Mouse (Mus musculus): Measurements from ENCODE around the gene Olfr1112. TPM values are rescaled to one million over a fixed set of nuclear protein-coding genes. Genes with fewer than 3 reads are reported as not detected.

Olfr1112 gene
- not detected for polyA plus RNA-seq (2017; shearing (Covaris generic))

DNA sequence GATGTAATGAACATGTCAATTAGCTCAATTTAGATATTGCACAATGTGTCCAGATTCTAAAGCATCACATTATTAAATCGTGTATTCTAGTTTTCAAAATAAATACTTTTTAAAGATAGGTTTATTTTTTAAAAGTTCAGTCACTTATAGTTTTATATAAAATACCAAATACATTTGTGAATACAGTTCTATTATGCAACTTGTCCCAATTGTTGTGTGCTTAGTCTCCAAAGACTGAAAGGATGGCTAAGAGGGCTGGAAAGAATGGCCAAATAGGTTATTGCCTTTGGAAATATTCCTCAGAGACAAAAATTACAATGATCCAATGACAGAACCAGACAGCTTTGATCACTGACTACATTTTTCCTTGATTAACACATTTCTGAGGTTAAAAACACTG is at the start of gene Olfr1112:
Gene Olfr1112, plus strand, starts transcription at position 301 of the 400 bp plus-strand sequence.

DNA sequence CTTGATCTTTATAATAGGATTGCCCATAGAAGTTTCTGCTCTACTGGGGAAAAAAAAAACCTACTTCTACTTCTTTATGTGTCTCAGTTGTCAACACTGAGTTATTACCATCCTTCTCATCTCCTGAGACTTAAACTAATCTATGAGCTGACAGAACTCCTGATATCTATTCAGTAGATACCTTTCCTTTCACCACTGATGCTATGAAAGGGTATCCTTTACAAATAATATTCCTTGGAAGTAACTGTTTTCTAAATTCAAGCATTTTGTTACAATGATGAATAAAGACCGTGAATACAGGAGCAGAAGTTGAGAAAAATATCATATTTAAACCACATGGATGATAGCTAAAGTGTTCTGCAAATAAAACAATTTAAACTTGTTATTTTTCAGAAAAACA is 47.4 kb upstream of the Olfr1112 start, which contains the start of gene Olfr1110:
Gene Olfr1110, minus strand, starts transcription at position 101 of the 400 bp plus-strand sequence.

DNA sequence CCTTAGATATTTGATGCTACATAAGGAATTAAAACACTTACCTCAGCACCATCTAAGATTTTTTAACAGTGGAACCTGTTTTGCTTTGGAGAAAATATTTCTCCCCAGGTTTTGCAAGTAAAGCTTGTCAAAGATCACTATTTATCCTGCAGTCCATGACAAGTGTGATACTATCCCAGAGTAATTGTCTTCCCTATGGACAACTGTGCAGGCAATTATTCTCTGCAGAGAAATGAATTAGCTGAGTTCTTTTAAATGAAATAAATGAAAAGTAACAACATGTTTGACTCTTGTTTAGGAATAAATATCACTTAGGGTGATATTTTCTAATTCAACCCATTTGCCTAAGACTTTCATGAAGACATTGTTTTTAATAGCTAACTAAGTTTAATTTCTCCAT is 35.1 kb upstream of the Olfr1112 start, which contains the start of gene Olfr1111:
Gene Olfr1111, minus strand, starts transcription at position 101 of the 400 bp plus-strand sequence.

DNA sequence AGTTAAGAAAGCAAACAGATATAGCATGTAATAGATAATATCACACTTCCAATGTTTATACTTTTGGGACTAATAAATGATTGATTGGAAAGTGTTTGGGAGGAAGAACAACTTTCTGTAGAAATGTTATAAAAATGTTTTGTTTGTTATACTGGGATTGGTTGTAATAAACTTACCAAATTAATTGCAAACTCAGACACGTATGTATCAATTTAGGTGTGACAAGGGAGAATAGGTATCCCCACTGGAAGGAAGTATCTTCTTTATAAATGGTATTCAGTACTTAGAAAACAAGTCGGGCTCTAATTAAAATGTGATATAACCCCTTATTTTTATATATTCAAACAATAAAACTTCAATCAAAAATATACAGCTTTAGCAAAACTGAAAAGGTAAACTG is 21.1 kb downstream of the Olfr1112 start, which contains the start of gene Olfr1113:
Gene Olfr1113, plus strand, starts transcription at position 301 of the 400 bp plus-strand sequence.

Other genes with a start within 250 kb of the Olfr1112 start
- gene Olfr1099, start 227.1 kb upstream of the Olfr1112 start, polyA plus RNA-seq (2017; shearing (Covaris generic)) = not detected
- not detected for gene Olfr1100, start 207.8 kb upstream of the Olfr1112 start, polyA plus RNA-seq (2017; shearing (Covaris generic))
- gene Olfr1101, start 196.6 kb upstream of the Olfr1112 start, polyA plus RNA-seq (2017; shearing (Covaris generic)) = not detected
- not detected for gene Olfr1102, start 189.4 kb upstream of the Olfr1112 start, polyA plus RNA-seq (2017; shearing (Covaris generic))
- not detected for gene Olfr1104, start 160.7 kb upstream of the Olfr1112 start, polyA plus RNA-seq (2017; shearing (Covaris generic))
- not detected for gene Olfr1105, start 151.3 kb upstream of the Olfr1112 start, polyA plus RNA-seq (2017; shearing (Covaris generic))
- gene Olfr1106, start 135.5 kb upstream of the Olfr1112 start, polyA plus RNA-seq (2017; shearing (Covaris generic)) = not detected
- gene Olfr1107, start 112.0 kb upstream of the Olfr1112 start, polyA plus RNA-seq (2017; shearing (Covaris generic)) = not detected
- not detected for gene Olfr1109, start 91.8 kb upstream of the Olfr1112 start, polyA plus RNA-seq (2017; shearing (Covaris generic))
- not detected for gene Olfr259, start 73.2 kb upstream of the Olfr1112 start, polyA plus RNA-seq (2017; shearing (Covaris generic))
- gene Olfr1110, start 47.5 kb upstream of the Olfr1112 start, polyA plus RNA-seq (2017; shearing (Covaris generic)) = not detected
- not detected for gene Olfr1111, start 35.2 kb upstream of the Olfr1112 start, polyA plus RNA-seq (2017; shearing (Covaris generic))
- gene Olfr1113, start 21.2 kb downstream of the Olfr1112 start, polyA plus RNA-seq (2017; shearing (Covaris generic)) = not detected
- gene Olfr1115, start 60.2 kb downstream of the Olfr1112 start, polyA plus RNA-seq (2017; shearing (Covaris generic)) = not detected
- not detected for gene Olfr1116, start 79.7 kb downstream of the Olfr1112 start, polyA plus RNA-seq (2017; shearing (Covaris generic))
- not detected for gene Olfr1118, start 119.8 kb downstream of the Olfr1112 start, polyA plus RNA-seq (2017; shearing (Covaris generic))
- not detected for gene Olfr1120, start 167.0 kb downstream of the Olfr1112 start, polyA plus RNA-seq (2017; shearing (Covaris generic))
- gene Olfr1121, start 182.1 kb downstream of the Olfr1112 start, polyA plus RNA-seq (2017; shearing (Covaris generic)) = not detected
- 0.07 TPM for gene Olfr1122, start 198.1 kb downstream of the Olfr1112 start, polyA plus RNA-seq (2017; shearing (Covaris generic))
- not detected for gene Olfr1123, start 228.8 kb downstream of the Olfr1112 start, polyA plus RNA-seq (2017; shearing (Covaris generic))
- 0.30 TPM for gene Olfr1124, start 242.5 kb downstream of the Olfr1112 start, polyA plus RNA-seq (2017; shearing (Covaris generic))